In the genomic region with DNA sequence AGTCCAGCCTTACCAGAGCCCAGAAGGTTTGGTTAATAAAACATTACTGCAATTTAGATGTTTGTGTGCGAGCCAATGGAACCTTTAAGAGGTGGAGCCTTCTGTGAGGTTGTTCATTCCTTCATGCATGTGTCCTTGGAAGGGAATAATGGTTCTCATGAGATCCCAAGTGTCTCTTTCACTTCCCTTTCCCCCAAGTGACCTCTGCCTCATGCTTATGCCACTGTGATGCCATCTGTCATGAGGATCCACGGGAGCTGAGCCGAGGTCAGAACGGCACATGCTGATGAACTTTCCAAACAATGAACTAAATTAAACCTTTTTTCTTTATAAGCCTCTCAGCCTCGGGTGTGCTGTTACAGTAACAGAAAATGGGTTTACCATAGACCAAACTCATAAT, we compare ENCODE assay signal across 16 mouse cellular contexts.
"Had no signal": no experiment of that assay in that cellular context is flagged by ENCODE, and none has a peak within 500 bp of the region (broad histone marks: within the 10 kb centered on the region; RNA-seq: fewer than 3 reads in every experiment).

No protein-coding gene starts in this region.

- H3K27ac ChIP-seq: intestine, embryonic 15.5 days; kidney, embryonic 15.5 days; limb, embryonic 12.5 days; liver, embryonic 14.5 days; midbrain, embryonic 12.5 days; neural tube, embryonic 12.5 days; stomach, embryonic 15.5 days had no signal

- DNase-seq: kidney, adult 2 months; kidney, postnatal 14 days; layer of hippocampus, postnatal 36 days; liver; lung, adult 2 months; lung, postnatal 36 days; thymus, adult 2 months; thymus, postnatal 25 days had no signal

- H3K9me3 ChIP-seq: intestine, embryonic 15.5 days; kidney, embryonic 15.5 days; limb, embryonic 12.5 days; midbrain, embryonic 12.5 days; neural tube, embryonic 12.5 days; stomach, embryonic 15.5 days had no signal

- H3K36me3 ChIP-seq: intestine, embryonic 15.5 days; kidney, embryonic 15.5 days; limb, embryonic 12.5 days; midbrain, embryonic 12.5 days; neural tube, embryonic 12.5 days; stomach, embryonic 15.5 days had no signal

- H3K27me3 ChIP-seq: intestine, embryonic 15.5 days; kidney, embryonic 15.5 days; limb, embryonic 12.5 days; midbrain, embryonic 12.5 days; neural tube, embryonic 12.5 days; stomach, embryonic 15.5 days had no signal

- H3K4me2 ChIP-seq: intestine, embryonic 15.5 days; kidney, embryonic 15.5 days; limb, embryonic 12.5 days; midbrain, embryonic 12.5 days; neural tube, embryonic 12.5 days; stomach, embryonic 15.5 days had no signal

- H3K4me1 ChIP-seq: intestine, embryonic 15.5 days; kidney, embryonic 15.5 days; neural tube, embryonic 12.5 days; stomach, embryonic 15.5 days had no signal

- ATAC-seq: intestine, embryonic 15.5 days; lung, postnatal 0 days had no signal

- H3K9ac ChIP-seq: intestine, embryonic 15.5 days; kidney, embryonic 15.5 days; limb, embryonic 12.5 days; liver, embryonic 14.5 days; midbrain, embryonic 12.5 days; neural tube, embryonic 12.5 days; stomach, embryonic 15.5 days had no signal

- H3K4me3 ChIP-seq: intestine, embryonic 15.5 days; kidney, embryonic 15.5 days; limb, embryonic 12.5 days; midbrain, embryonic 12.5 days; neural tube, embryonic 12.5 days; stomach, embryonic 15.5 days had no signal
